Mouse (Mus musculus) midbrain, embryonic 14.5 days (tissue): ENCODE data around the gene Gm28230. TPM values are rescaled to one million over a fixed set of nuclear protein-coding genes. Genes with fewer than 3 reads are reported as not detected.

ENCODE experiments used
- ATAC-seq: fragments of 200-750 bp; cut with Nextera tagmentation; 2 replicates; pipeline ENCODE4 v1.8.0; 2017; ENCODE audit warnings: moderate number of reproducible peaks, moderate library complexity; ENCODE audit not compliant: low FRiP score, low TSS enrichment
- DNase-seq: peaks from one replicate; pipeline ENCODE4 v3.0.0-alpha.2; 2015
- H3K27ac ChIP-seq: fragments of 300-500 bp; sonication (generic); replicated peaks from 2 replicates; pipeline ENCODE4 v1.5.1; 2014; ENCODE audit warnings: mild to moderate bottlenecking, low read depth, low read length, moderate library complexity
- H3K27me3 ChIP-seq: fragments of 300-500 bp; sonication (generic); 2 replicates; pipeline ENCODE4 v1.6.1; 2014; ENCODE audit warnings: low read length, control low read depth, mixed read lengths; ENCODE audit not compliant: control insufficient read depth, insufficient read depth
- H3K36me3 ChIP-seq: fragments of 300-500 bp; sonication (generic); 2 replicates; pipeline ENCODE4 v1.6.1; 2014; ENCODE audit warnings: low read length, control low read depth; ENCODE audit not compliant: control insufficient read depth, insufficient read depth
- H3K4me1 ChIP-seq: fragments of 300-500 bp; sonication (generic); 2 replicates; pipeline ENCODE4 v1.6.1; 2014; ENCODE audit warnings: mild to moderate bottlenecking, antibody characterized with exemption, low read length, control low read depth; ENCODE audit not compliant: control insufficient read depth, insufficient read depth
- H3K4me2 ChIP-seq: fragments of 300-500 bp; sonication (generic); 2 replicates; pipeline ENCODE4 v1.6.1; 2014; ENCODE audit warnings: mild to moderate bottlenecking, low read length, moderate library complexity
- H3K4me3 ChIP-seq: fragments of 300-500 bp; sonication (generic); replicated peaks from 2 replicates; pipeline ENCODE4 v1.5.1; 2014; ENCODE audit warnings: low read depth, low read length
- H3K9ac ChIP-seq: fragments of 300-500 bp; sonication (generic); replicated peaks from 2 replicates; pipeline ENCODE4 v1.6.1; 2014; ENCODE audit warnings: mild to moderate bottlenecking, low read length, moderate library complexity
- H3K9me3 ChIP-seq: fragments of 300-500 bp; sonication (generic); 2 replicates; pipeline ENCODE4 v1.6.1; 2016; ENCODE audit warnings: low read length, control low read depth, mixed read lengths; ENCODE audit not compliant: control insufficient read depth
- WGBS: fragments of 180-500 bp; shearing (Covaris S2); extraction: QIAGEN DNeasy Blood & Tissue Kit; methylation state at CpG from one replicate; pipeline ENCODE4 v1.1.7; 2014; 5-methylcytosine and 5-hydroxymethylcytosine counted together
- polyA plus RNA-seq: library from polyadenylated mRNA; unstranded; fragments of >200 nt; fragmentation: Nextera tagmentation; extraction: Ambion mirVana; gene quantifications from 2 replicates; pipeline ENCODE4 v1.2.1, GENCODE M21; 2014

The Gm28230 gene
- polyA plus RNA-seq, 1 experiment from 2014 or later: not detected

DNA sequence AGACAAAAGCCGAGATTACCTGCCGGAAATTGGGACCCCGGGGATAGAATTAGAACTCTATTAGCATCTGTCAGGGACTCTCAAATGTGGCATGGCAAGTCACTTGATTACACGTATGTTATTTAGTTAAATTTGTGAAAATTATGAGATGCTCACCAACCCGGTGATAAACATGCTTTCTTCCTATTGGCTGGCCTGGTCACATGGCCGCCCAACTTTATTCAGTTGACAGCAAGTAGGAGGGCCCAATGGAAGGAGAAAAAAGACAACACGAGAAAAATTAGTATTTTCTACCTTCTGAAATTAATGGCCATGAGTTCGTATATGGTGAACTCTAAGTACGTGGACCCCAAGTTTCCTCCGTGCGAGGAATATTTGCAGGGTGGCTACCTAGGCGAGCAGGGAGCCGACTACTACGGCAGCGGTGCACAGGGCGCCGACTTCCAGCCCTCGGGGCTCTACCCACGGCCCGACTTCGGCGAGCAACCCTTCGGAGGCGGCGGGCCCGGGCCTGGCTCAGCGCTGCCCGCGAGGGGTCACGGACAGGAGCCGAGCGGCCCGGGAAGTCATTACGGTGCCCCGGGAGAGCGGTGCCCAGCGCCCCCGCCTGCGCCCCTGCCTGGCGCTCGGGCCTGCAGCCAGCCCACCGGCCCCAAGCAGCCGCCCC, 578 bp downstream of the Gm28230 start:
- no peaks in the 10 kb centered on the region for H3K9me3 ChIP-seq
- H3K4me3 ChIP-seq: 0 out of 2 replicates have a peak overlapping the region, but pooled peaks have one; percentile 3
- no peak overlapping the region for H3K4me2 ChIP-seq
- ATAC-seq (no peak; the same call in 1 of the 2 replicates), DNase-seq (no peak)
- WGBS: 1% methylated on average over 43 of the region's 43 CpGs
- H3K4me1 ChIP-seq: no peaks in the 10 kb centered on the region
- H3K9ac ChIP-seq: no peak overlapping the region
- peaks cover 99% of the 10 kb centered on the region for H3K27me3 ChIP-seq
- H3K27ac ChIP-seq: no peak overlapping the region
- no peaks in the 10 kb centered on the region for H3K36me3 ChIP-seq

DNA sequence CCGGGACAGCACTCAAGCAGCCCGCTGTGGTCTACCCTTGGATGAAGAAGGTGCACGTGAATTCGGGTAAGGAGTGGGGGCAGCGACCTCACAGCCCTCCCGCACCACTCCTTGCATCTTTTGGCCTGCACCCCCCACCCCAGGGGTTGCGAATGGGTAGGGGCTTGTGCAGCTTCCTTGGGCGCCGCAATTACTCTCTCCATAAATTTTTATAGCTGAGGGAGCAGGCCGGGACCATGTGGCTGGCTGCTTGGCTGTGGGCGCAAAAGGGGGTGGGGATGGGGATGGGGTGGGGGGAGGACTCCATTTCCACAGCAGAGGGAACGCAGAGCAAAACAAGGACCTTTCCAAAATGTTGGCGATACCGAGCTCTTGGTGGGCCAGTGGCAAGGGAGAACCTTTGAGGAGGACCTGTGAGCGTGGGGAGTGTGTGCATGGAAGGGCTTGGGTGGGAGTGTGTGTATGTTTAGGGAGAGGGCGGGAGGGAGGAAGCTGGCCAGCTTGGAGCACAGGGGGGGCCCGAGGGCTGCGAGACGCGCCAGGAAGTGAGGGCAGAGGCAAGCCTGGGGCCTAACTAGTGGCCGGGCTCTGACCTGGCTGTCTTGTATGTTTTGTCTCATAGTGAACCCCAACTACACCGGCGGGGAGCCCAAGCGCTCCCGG, 1.2 kb downstream of the Gm28230 start:
- H3K9me3 ChIP-seq: no peaks in the 10 kb centered on the region
- DNase-seq: no peak
- no peak overlapping the region for H3K9ac ChIP-seq
- H3K4me2 ChIP-seq: no peak overlapping the region
- WGBS: under 1% methylated on average over 25 of the region's 25 CpGs
- no peaks in the 10 kb centered on the region for H3K4me1 ChIP-seq
- no peak overlapping the region for H3K4me3 ChIP-seq
- peaks cover 99% of the 10 kb centered on the region for H3K27me3 ChIP-seq
- no peak overlapping the region for H3K27ac ChIP-seq
- no peak for ATAC-seq
- H3K36me3 ChIP-seq: no peaks in the 10 kb centered on the region

DNA sequence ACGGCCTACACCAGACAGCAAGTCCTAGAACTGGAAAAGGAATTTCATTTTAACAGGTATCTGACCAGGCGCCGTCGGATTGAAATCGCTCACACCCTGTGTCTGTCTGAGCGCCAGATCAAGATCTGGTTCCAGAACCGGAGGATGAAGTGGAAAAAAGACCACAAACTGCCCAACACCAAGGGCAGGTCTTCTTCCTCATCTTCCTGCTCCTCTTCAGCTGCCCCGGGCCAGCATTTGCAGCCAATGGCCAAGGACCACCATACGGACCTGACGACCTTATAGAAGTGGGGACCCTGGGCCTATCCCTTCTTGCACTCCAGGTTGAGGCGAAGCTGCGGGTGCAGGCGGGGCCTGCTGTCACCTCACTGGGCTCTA, 1.8 kb downstream of the Gm28230 start:
- no peaks in the 10 kb centered on the region for H3K4me1 ChIP-seq
- no peak overlapping the region for H3K4me2 ChIP-seq
- no peak overlapping the region for H3K9ac ChIP-seq
- H3K9me3 ChIP-seq: no peaks in the 10 kb centered on the region
- ATAC-seq: no peak
- H3K4me3 ChIP-seq: no peak overlapping the region
- DNase-seq: no peak
- H3K27ac ChIP-seq: no peak overlapping the region
- 1% methylated on average over 13 of the region's 13 CpGs for WGBS
- H3K27me3 ChIP-seq: peaks cover 97% of the 10 kb centered on the region
- no peaks in the 10 kb centered on the region for H3K36me3 ChIP-seq

DNA sequence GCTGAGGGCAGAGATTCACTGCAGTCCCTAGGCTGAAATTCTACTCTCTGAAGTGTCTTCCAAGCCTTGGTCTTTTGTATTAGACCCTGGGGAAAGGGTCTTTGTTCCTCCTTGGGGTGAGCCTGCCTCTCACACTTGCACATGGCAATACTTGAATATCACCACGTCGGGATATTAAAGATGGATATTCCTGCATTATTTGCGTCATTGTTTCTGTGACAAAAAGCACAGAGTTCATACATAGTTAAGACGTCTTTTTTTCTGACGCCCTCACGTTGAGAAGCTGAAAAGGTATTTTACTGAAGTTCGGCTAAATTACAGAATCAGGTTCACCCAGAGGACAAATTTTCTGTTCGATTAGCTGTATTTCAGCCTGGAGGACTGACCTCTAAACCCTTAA, 3.8 kb downstream of the Gm28230 start:
- Histone ChIP-seq H3K9me3 (no peaks in the 10 kb centered on the region), H3K4me1 (no peaks in the 10 kb centered on the region), H3K27ac (no peak overlapping the region), H3K4me2 (no peak overlapping the region), H3K36me3 (no peaks in the 10 kb centered on the region), H3K9ac (no peak overlapping the region), H3K4me3 (no peak overlapping the region), H3K27me3 (peaks cover 97% of the 10 kb centered on the region)
- DNase-seq: no peak
- ATAC-seq: no peak
- WGBS: 3% methylated on average over 8 of the region's 8 CpGs

DNA sequence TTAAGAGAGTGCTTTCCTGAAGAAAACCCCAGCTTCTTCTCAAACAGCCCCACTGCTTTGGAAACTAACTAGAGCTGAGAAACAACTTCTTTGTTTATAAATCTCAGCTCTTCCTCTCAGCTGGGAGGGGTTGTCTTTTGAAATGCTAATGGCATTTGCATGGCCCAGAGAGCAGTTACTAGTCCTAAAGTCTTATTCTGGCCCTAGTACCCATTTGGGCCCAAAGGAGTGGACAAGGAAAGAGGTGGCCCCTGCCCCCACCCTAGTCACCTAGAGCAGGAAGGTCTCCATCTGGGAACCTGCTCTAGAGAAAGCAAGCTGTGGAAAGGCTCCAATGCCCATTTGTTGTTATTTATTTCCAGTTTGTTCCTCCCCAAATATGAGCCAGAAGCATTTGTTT, 4.5 kb downstream of the Gm28230 start:
- no peak overlapping the region for H3K9ac ChIP-seq
- DNase-seq (no peak), ATAC-seq (no peak)
- no peak overlapping the region for H3K4me2 ChIP-seq
- H3K9me3 ChIP-seq: no peaks in the 10 kb centered on the region
- H3K27me3 ChIP-seq: peaks cover 97% of the 10 kb centered on the region
- no peaks in the 10 kb centered on the region for H3K36me3 ChIP-seq
- H3K4me1 ChIP-seq: no peaks in the 10 kb centered on the region
- no peak overlapping the region for H3K27ac ChIP-seq
- H3K4me3 ChIP-seq: no peak overlapping the region

DNA sequence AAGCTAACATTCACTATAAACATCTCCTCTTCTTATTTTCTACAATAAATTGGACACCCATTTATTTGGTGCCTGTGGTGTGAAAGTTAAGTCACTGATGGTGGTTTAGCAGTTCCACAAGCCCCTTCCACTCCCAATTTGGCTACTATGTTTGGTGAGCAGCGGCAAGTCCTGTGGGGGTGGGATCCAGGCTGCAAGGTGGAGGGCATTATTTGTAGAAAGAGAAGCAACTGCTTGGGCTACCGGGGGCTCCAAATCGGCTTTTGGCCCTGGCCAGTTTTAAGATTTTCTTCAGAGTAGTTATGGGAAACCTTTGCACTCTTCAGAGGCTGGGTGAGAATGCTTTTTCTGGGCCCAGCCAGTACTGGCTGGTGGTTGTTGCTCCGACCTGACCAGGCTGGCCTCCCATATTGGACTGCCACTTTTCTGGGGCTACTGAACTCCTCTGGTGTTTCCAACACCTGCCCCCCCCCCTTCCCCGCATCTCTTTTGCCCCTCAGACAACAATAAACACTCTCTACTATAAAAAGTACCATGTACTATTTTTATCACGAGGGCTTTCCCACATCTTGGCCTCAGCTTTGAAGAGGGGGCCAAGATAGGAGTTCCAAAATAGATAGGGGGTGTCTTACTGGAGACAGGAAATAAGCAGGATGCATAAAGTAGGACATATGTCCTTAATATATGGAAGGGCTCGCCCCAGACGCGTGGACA, 5.4 kb downstream of the Gm28230 start:
- H3K9me3 ChIP-seq: no peaks in the 10 kb centered on the region
- no peak overlapping the region for H3K4me3 ChIP-seq
- no peak overlapping the region for H3K27ac ChIP-seq
- DNase-seq (no peak), ATAC-seq (no peak)
- no peaks in the 10 kb centered on the region for H3K4me1 ChIP-seq
- H3K36me3 ChIP-seq: no peaks in the 10 kb centered on the region
- 3% methylated on average over 9 of the region's 9 CpGs for WGBS
- no peak overlapping the region for H3K4me2 ChIP-seq
- no peak overlapping the region for H3K9ac ChIP-seq
- H3K27me3 ChIP-seq: peaks cover 97% of the 10 kb centered on the region

DNA sequence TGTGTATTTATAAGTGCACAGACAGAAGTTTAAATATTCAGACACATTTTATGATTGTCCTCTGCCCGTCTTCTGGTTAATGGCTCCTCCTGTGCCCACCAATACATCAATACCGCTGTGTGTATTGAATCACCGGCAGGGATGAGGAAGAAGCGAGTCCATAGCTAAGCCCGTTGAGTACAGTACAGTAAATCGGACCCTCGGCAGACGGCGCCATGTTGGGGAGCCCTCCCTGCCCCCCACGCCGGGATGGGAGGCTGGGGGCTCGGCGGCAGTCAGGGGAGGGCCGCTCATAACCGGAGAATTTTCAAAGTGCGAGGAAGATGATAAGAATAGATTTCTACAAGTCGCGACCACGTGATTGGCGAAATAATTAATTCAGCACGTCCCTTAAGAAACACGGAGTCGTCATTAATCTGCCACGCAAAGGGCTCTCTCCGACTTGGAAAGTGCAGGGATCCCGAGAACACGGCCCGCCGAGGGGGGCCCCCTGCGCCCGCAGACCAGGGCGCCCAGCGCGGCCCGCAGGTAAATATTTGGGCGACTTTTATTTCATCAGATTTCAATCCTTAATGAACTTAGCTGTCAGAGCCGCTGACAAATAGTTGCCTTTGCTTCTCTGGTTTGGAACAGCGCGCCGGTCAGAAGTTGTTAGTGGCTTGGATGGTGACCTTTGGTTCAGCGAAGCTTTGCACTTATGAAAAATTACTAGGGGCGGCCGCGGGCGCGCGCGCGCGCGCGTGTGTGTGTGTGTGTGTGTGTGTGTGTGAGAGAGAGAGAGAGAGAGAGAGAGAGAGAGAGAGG, 6.2 kb downstream of the Gm28230 start:
- no peak for DNase-seq
- Histone ChIP-seq H3K4me2 (no peak overlapping the region), H3K4me3 (no peak overlapping the region), H3K9me3 (no peaks in the 10 kb centered on the region), H3K27me3 (peaks cover 97% of the 10 kb centered on the region), H3K36me3 (no peaks in the 10 kb centered on the region), H3K9ac (no peak overlapping the region), H3K27ac (no peak overlapping the region), H3K4me1 (no peaks in the 10 kb centered on the region)
- WGBS: under 1% methylated on average over 52 of the region's 52 CpGs
- ATAC-seq: no peak

DNA sequence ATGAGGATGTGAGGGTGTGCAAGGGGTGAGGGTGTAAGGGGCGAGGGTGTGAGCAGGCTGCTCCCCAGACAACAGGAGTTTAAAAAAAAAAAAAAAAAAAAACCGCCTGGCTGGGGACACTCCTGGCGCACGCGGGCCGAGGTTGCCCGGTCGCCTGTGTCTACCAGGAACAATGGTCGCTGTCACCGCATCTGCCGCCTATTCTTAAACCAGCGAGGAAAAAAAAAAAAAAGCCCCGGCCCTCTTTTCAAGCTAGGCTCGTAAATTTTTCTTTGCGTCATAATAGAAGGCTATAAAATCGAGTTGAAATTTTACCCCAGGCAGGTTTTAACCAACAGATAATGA, 6.8 kb downstream of the Gm28230 start:
- H3K27ac ChIP-seq: no peak overlapping the region
- no peak overlapping the region for H3K4me3 ChIP-seq
- H3K27me3 ChIP-seq: peaks cover 97% of the 10 kb centered on the region
- no peaks in the 10 kb centered on the region for H3K4me1 ChIP-seq
- H3K9ac ChIP-seq: no peak overlapping the region
- ATAC-seq (no peak), DNase-seq (no peak)
- no peaks in the 10 kb centered on the region for H3K9me3 ChIP-seq
- H3K4me2 ChIP-seq: no peak overlapping the region
- no peaks in the 10 kb centered on the region for H3K36me3 ChIP-seq
- 0% methylated on average over 16 of the region's 16 CpGs for WGBS
